Mouse (Mus musculus) stomach, embryonic 15.5 days (tissue): ENCODE data around the gene Lce1c. TPM values are rescaled to one million over a fixed set of nuclear protein-coding genes. Genes with fewer than 3 reads are reported as not detected.
"Not testable (repeated sequence)": the region's sequence is repeated elsewhere in the genome, so short reads cannot be mapped to it uniquely, and the experiment has no call there.

Experiments used
- ATAC-seq: fragments of 200-750 bp; cut with Nextera tagmentation; 2 replicates; pipeline ENCODE4 v1.8.0; 2017; ENCODE audit warnings: low read depth, moderate number of reproducible peaks, moderate TSS enrichment; ENCODE audit not compliant: insufficient read depth, low FRiP score
- H3K27ac ChIP-seq: fragments of 300-500 bp; sonication (generic); 2 replicates; pipeline ENCODE4 v1.5.1; 2015; ENCODE audit warnings: mild to moderate bottlenecking, inconsistent platforms
- H3K27me3 ChIP-seq: fragments of 300-500 bp; sonication (generic); replicated peaks from 2 replicates; pipeline ENCODE4 v1.6.1; 2015; ENCODE audit warnings: inconsistent platforms
- H3K36me3 ChIP-seq: fragments of 300-500 bp; sonication (generic); 2 replicates; pipeline ENCODE4 v1.6.1; 2015; ENCODE audit warnings: inconsistent platforms
- H3K4me1 ChIP-seq: fragments of 300-500 bp; sonication (generic); 2 replicates; pipeline ENCODE4 v1.6.1; 2015; ENCODE audit warnings: inconsistent platforms
- H3K4me2 ChIP-seq: fragments of 300-500 bp; sonication (generic); 2 replicates; pipeline ENCODE4 v1.6.1; 2015; ENCODE audit warnings: mild to moderate bottlenecking, inconsistent platforms
- H3K4me3 ChIP-seq: fragments of 300-500 bp; sonication (generic); replicated peaks from 2 replicates; pipeline ENCODE4 v1.5.1; 2015; ENCODE audit warnings: inconsistent platforms
- H3K9ac ChIP-seq: fragments of 300-500 bp; sonication (generic); 2 replicates; pipeline ENCODE4 v1.6.1; 2015; ENCODE audit warnings: inconsistent platforms
- H3K9me3 ChIP-seq: fragments of 300-500 bp; sonication (generic); 2 replicates; pipeline ENCODE4 v1.6.1; 2016; ENCODE audit warnings: inconsistent platforms
- WGBS: fragments of 180-500 bp; shearing (Covaris S2); methylation state at CpG from one replicate; pipeline ENCODE4 v1.1.7; 2015; 5-methylcytosine and 5-hydroxymethylcytosine counted together
- polyA plus RNA-seq: library from polyadenylated mRNA; unstranded; fragments of >200 nt; fragmentation: Nextera tagmentation; extraction: Ambion mirVana; gene quantifications from 2 replicates; pipeline ENCODE4 v1.2.1, GENCODE M21; 2015

Gene Lce1c
- polyA plus RNA-seq = not detected in 2 replicates

DNA sequence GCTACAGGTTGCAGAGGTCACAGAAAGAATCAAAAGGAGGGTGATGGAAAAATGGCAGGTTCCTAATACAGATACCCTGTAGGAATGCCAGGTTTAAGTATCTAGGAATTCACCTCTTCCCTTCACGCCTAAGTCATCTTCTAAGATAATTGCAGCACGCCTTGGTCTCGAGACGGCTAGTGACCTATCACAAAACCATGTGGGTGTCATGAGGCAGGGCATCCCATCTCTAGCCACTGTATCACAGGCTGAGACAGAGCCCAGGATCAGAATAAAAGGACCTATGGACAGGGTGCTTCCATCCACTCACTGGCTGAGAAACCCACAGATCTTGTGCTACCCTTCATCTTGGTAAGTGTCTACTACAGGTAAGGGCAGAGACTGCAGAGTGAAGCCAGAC is at the start of gene Lce1c:
Lce1c (plus strand) TSS at position 301 of the 400 bp plus-strand sequence.
- Histone ChIP-seq H3K4me1 (no peaks in the 10 kb centered on the region), H3K36me3 (no peaks in the 10 kb centered on the region), H3K27me3 (no peaks in the 10 kb centered on the region), H3K9ac (no peak within 1 kb of the TSS), H3K27ac (no peak within 1 kb of the TSS), H3K9me3 (no peaks in the 10 kb centered on the region), H3K4me3 (no peak within 1 kb of the TSS), H3K4me2 (no peak within 1 kb of the TSS)
- WGBS = 95% methylated on average over 4 of the region's 4 CpGs
- ATAC-seq = no peak

DNA sequence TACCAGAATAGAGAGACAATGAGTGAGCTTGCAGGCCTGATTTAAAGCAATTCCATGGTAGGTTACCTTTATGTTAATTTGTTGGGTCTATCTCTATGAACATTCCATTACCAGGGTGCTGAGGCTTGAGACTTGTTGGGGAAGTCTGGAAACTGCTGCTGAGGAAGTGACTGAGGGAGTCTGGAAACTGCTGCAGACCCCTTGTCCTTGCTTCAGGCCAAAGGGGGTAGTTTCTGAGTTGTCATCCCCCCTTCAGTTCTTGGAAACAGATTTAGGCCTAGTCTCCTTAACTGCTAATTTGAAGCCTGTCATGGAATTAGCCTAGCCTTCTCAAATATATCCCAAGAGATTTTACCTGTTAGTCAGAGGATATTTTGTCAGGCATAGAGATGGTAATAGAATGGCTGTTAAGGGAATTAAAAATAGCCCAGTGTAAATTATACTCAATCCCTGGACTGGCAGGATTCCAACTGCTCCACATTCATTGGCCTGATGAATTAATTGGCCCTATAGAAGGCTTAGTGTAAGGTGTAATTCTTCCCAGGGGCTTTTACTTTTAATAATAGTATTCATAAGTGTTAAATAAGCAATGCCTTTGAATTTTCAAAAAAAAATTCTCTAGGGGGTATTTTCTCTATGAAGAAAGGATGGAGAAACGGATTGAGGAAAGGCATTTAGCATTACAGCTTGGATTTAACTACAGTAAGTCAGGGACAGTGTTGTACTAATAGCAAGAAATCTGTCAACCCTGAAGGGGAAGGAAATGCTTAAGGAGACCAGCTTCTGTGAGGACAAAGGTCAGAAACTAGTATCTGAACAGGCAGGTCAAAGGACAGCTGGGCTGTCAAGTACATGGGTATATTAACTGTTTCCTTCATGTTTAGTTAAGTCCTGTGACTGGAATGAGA is 41.0 kb upstream of the Lce1c start:
- 45% methylated on average over 1 of the region's 1 CpGs for WGBS
- H3K27me3 ChIP-seq = no peaks in the 10 kb centered on the region
- no peaks in the 10 kb centered on the region for H3K4me1 ChIP-seq
- no peak overlapping the region for H3K27ac ChIP-seq
- H3K9me3 ChIP-seq = no peaks in the 10 kb centered on the region
- H3K9ac ChIP-seq = no peak overlapping the region
- H3K36me3 ChIP-seq = no peaks in the 10 kb centered on the region
- no peak overlapping the region for H3K4me2 ChIP-seq
- no peak for ATAC-seq
- no peak overlapping the region for H3K4me3 ChIP-seq

DNA sequence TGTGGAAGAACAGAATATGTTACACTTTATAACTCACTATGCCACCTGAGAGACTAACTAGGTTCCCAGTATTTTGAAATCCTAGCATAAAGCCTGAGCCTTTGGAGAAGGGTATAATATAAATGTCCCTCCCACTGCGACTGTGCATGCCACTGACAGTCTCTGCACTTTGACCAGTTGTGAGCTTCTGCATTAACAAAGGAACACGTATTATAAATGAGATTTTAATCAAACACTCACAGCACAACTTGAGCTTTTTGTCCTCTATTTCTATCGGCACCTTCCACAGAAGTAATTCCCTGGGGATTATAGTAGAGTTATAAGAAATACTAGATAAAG is 40.4 kb upstream of the Lce1c start:
- 60% methylated on average over 3 of the region's 3 CpGs for WGBS
- Histone ChIP-seq H3K36me3 (no peaks in the 10 kb centered on the region), H3K9ac (no peak overlapping the region), H3K4me3 (no peak overlapping the region), H3K4me1 (no peaks in the 10 kb centered on the region), H3K27me3 (no peaks in the 10 kb centered on the region), H3K9me3 (no peaks in the 10 kb centered on the region), H3K4me2 (no peak overlapping the region), H3K27ac (no peak overlapping the region)
- no peak for ATAC-seq

DNA sequence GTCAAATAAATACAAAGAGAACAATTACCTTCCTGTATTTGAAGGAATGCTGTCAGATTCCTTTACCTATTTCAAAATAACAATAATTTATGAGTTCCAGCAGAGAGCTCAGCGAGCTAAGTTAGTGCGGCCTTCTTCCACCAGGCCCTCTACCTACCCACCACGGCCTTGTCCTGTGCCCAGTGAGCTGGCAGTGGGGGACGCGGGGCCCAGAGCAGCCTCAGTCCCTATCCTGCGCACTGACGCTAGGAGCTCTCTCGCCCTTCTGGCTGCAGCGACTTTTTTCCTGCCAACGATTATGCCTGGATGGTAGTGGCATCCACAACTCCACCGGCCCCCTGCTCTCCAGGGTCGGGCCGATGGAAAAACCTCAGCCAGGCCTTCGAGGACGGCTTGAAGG is 39.2 kb upstream of the Lce1c start:
- 93% methylated on average over 15 of the region's 15 CpGs for WGBS
- H3K9me3 ChIP-seq = no peaks in the 10 kb centered on the region

DNA sequence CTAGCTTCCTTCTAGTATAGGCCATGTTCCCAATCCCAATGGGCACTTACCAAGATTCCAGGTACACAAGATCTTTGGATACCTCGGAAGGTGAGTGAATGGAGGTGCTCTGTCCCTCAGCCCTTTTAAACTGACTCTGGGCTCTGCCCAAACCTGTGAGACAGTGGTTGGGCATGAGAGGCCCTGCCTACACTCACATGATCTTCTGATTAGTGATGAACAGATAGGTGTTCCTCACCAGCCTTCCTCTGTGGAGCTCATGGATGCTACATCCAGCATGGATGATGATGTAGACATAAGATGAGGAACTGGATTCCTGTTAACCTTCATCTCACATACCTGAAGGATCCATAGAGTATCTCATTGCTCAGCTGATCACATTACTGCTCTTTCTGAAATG is 30.8 kb upstream of the Lce1c start, which contains the start of gene Lce1a1:
Lce1a1 (minus strand) TSS at position 101 of the 400 bp plus-strand sequence.
- no peak for ATAC-seq
- no peak within 1 kb of the TSS for H3K4me3 ChIP-seq
- WGBS = 80% methylated on average over 1 of the region's 1 CpGs
- H3K27me3 ChIP-seq = no peaks in the 10 kb centered on the region
- no peaks in the 10 kb centered on the region for H3K36me3 ChIP-seq
- no peaks in the 10 kb centered on the region for H3K9me3 ChIP-seq
- H3K9ac ChIP-seq = no peak within 1 kb of the TSS
- no peak within 1 kb of the TSS for H3K4me2 ChIP-seq
- no peaks in the 10 kb centered on the region for H3K4me1 ChIP-seq
- no peak within 1 kb of the TSS for H3K27ac ChIP-seq

More for the DNA sequence above, 39.2 kb upstream of the Lce1c start:
- Histone ChIP-seq H3K4me3 (no peak overlapping the region), H3K27me3 (no peaks in the 10 kb centered on the region), H3K4me2 (no peak overlapping the region), H3K9ac (no peak overlapping the region), H3K36me3 (no peaks in the 10 kb centered on the region), H3K27ac (no peak overlapping the region), H3K4me1 (no peaks in the 10 kb centered on the region)
- no peak for ATAC-seq

DNA sequence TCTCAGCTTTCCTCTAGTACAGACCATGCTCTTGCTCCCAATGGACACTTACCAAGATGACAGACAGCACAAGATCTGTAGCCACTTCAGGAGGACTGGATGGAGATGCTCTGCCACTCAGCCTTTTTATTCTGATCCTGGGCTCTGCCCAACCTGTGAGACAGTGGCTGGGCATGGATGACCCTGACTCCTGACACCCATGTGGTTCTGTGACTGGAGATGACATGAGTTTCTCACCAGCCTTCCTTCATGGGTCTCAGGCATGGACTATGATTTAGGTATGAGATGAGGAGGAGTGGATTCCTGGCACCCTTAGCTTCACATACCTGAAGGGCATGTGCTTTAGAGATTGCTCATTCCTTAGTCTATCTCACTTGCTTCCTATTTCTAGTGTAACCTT is 22.2 kb upstream of the Lce1c start, which contains the start of gene Lce1b:
Lce1b (minus strand) TSS at position 101 of the 400 bp plus-strand sequence.
- no peak for ATAC-seq
- H3K27me3 ChIP-seq = no peaks in the 10 kb centered on the region
- H3K4me3 ChIP-seq = no peak within 1 kb of the TSS
- H3K9me3 ChIP-seq = no peaks in the 10 kb centered on the region
- no peaks in the 10 kb centered on the region for H3K36me3 ChIP-seq
- H3K27ac ChIP-seq = no peak within 1 kb of the TSS
- no peak within 1 kb of the TSS for H3K4me2 ChIP-seq
- no peak within 1 kb of the TSS for H3K9ac ChIP-seq
- H3K4me1 ChIP-seq = no peaks in the 10 kb centered on the region

DNA sequence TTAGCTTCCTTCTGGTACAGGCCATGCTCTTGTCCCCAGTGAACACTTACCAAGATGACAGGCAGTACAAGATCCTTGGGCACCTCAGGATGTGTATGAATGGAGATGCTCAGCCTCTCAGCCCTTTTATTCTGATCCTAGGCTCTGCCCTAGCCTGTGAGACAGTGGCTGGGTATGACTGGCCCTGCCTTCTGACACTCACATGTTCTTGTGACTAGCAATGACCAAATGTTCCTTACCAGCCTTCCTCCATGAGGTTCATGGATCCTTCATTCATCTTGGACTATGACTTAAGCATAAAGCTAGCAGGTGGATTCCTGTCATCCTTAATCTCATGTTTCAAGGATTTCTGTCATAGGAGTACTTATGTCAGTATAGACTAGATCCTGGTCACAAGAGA is 8.8 kb upstream of the Lce1c start, which contains the start of gene Lce1a2:
Lce1a2 (minus strand) TSS at position 101 of the 400 bp plus-strand sequence.
- Histone ChIP-seq H3K9me3 (no peaks in the 10 kb centered on the region), H3K4me1 (no peaks in the 10 kb centered on the region), H3K4me3 (no peak within 1 kb of the TSS), H3K9ac (no peak within 1 kb of the TSS), H3K36me3 (no peaks in the 10 kb centered on the region), H3K27me3 (no peaks in the 10 kb centered on the region), H3K27ac (no peak within 1 kb of the TSS), H3K4me2 (no peak within 1 kb of the TSS)
- no peak for ATAC-seq

DNA sequence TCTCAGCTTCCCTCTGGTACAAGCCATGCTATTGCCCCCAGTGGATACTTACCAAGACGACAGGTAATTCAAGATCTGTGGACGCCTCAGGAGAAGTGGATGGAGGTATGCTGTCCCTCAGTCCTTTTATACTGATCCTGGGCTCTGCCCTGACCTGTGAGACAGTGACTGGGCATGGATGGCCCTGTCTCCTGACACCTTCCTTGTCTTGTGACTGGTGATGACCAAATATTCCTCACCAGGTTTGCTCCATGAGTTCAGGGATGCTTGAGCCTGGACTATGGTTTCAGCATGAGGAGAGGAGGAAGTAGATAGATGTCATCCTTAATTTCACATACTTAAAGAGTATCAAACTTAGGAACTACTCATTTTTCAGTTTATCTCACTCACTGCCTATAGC is 8.1 kb downstream of the Lce1c start, which contains the start of gene Lce1d:
Lce1d (minus strand) TSS at position 101 of the 400 bp plus-strand sequence.
- Histone ChIP-seq H3K9ac (no peak within 1 kb of the TSS), H3K4me1 (no peaks in the 10 kb centered on the region), H3K36me3 (no peaks in the 10 kb centered on the region), H3K4me2 (no peak within 1 kb of the TSS), H3K27me3 (no peaks in the 10 kb centered on the region), H3K4me3 (no peak within 1 kb of the TSS), H3K9me3 (no peaks in the 10 kb centered on the region), H3K27ac (no peak within 1 kb of the TSS)
- WGBS = 54% methylated on average over 2 of the region's 2 CpGs
- ATAC-seq = no peak

DNA sequence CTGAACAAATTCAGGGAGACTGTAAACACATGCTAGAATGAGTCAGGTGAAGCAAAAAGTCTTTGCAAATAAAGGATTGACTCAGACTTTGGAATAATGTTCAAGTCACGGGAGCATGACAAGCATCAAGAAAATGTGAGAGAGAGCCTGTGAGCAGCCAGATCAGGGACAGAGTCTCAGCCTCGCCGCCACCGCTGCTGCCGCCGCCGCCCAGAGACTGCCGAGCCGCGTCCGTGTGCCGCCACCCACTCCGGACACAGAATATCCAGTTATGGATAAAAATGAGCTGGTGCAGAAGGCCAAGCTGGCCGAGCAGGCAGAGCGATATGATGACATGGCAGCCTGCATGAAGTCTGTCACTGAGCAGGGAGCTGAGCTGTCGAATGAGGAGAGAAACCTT is 10.1 kb downstream of the Lce1c start:
- WGBS = 72% methylated on average over 16 of the region's 16 CpGs
- H3K36me3 ChIP-seq, H3K4me2 ChIP-seq, ATAC-seq, H3K9ac ChIP-seq, H3K4me3 ChIP-seq, H3K27ac ChIP-seq, H3K4me1 ChIP-seq, H3K27me3 ChIP-seq, H3K9me3 ChIP-seq: not testable (repeated sequence)

DNA sequence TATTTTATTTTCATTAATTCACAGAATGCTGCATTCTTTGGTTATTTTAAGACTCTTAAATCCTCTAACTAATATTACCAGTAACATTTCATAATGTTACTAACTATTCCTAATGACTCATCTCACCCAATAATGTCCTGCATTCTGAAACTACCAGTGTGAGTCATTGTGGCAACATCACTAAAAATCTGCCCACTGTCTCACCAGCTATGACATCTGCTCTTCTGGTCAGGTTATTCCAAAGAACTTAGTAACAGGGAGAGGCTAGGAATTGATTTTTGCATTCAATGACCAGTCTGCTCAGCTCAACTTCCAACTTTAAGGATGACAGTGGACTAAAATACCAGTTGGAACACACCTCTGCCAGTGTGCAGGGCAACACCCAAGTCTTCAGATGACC is 12.6 kb downstream of the Lce1c start:
- ATAC-seq = no peak
- H3K4me1 ChIP-seq = no peaks in the 10 kb centered on the region
- no peak overlapping the region for H3K27ac ChIP-seq
- H3K9me3 ChIP-seq = no peaks in the 10 kb centered on the region
- no peak overlapping the region for H3K4me2 ChIP-seq
- no peaks in the 10 kb centered on the region for H3K36me3 ChIP-seq
- no peaks in the 10 kb centered on the region for H3K27me3 ChIP-seq
- no peak overlapping the region for H3K9ac ChIP-seq
- H3K4me3 ChIP-seq = no peak overlapping the region

DNA sequence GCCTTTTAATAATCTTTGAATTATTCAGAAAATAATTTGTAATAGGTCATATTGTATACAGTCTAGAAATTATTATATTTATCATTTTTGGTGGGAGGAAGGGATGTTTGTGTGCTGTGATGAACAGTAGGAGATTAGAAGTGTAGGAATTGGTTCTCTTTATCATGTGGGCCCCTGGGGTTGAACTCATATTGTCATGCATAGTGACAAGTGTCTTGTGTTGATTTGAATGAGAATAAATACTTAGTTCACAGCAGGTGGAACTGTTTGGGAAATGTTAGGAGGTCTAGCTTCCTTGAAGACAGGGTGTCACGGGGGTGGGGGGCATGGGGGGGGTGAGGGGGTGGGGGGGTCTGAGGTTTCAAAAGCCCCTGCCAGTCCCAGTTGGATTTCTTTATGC is 15.6 kb downstream of the Lce1c start:
- Histone ChIP-seq H3K27ac (no peak overlapping the region), H3K9ac (no peak overlapping the region), H3K4me3 (no peak overlapping the region), H3K4me2 (no peak overlapping the region), H3K27me3 (no peaks in the 10 kb centered on the region), H3K9me3 (no peaks in the 10 kb centered on the region), H3K4me1 (no peaks in the 10 kb centered on the region), H3K36me3 (no peaks in the 10 kb centered on the region)
- 46% methylated on average over 1 of the region's 1 CpGs for WGBS
- no peak for ATAC-seq

DNA sequence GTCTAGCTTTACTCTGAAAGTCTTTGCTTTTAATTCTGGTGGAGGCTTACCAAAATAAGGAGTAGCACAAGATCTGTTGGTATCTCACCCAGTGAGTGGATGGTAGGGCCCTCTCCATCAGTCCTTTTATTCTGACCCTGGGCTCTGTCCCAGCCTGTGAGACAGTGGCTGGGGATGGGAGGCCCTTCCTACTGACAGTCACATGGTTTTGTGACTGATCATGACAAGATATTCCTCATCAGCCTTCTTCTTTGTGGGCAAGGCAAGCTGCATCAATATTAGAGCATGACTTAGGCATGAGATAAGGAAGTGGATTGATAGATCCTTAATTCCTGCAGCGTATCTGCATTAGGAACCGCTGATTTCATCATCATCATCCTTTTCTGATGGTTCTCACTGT is 29.9 kb downstream of the Lce1c start, which contains the start of gene Lce1e:
Lce1e (minus strand) TSS at position 101 of the 400 bp plus-strand sequence.
- H3K27me3 ChIP-seq = no peaks in the 10 kb centered on the region
- H3K27ac ChIP-seq = no peak within 1 kb of the TSS
- H3K36me3 ChIP-seq = no peaks in the 10 kb centered on the region
- no peak within 1 kb of the TSS for H3K4me3 ChIP-seq
- no peaks in the 10 kb centered on the region for H3K9me3 ChIP-seq
- H3K4me1 ChIP-seq = no peaks in the 10 kb centered on the region
- H3K9ac ChIP-seq = no peak within 1 kb of the TSS
- no peak for ATAC-seq
- H3K4me2 ChIP-seq = no peak within 1 kb of the TSS
- WGBS = 85% methylated on average over 2 of the region's 2 CpGs
